Mouse (Mus musculus): ENCODE results near the gene Zfp626. TPM values are rescaled to one million over a fixed set of nuclear protein-coding genes. Genes with fewer than 3 reads are reported as not detected.
A peak's percentile ranks its signal among the peaks of the same experiment; 100 is the strongest.
"Not testable (repeated sequence)": the region's sequence is repeated elsewhere in the genome, so short reads cannot be mapped to it uniquely, and the experiment has no call there.

The Zfp626 gene
- total RNA-seq, 2 experiments from 2014 or later: 5.7 to 6.4 TPM

GRCm38 (mm10) chr7:27860396-27861235 lies 53.6 kb downstream of the Zfp626 start:
- peak; percentile 77 for DNase-seq

GRCm38 (mm10) chr7:27862578-27862977 lies 55.6 kb downstream of the Zfp626 start:
- not testable (repeated sequence) for DNase-seq

Other genes starting within 250 kb of the Zfp626 start
- gene Akt2, start 215.6 kb upstream of the Zfp626 start, total RNA-seq (2021): 100 to 1,000 TPM; 158 to 164 TPM
- not detected for gene Ttc9b, start 153.3 kb upstream of the Zfp626 start, total RNA-seq (2021)
- 10 to 100 TPM; 16.7 TPM for gene Map3k10, start 132.6 kb upstream of the Zfp626 start, total RNA-seq (2021)
- gene Zfp607b, start 117.9 kb upstream of the Zfp626 start, total RNA-seq (2021): under 1 TPM; 0.70 to 0.81 TPM
- gene Zfp60, start 75.8 kb upstream of the Zfp626 start, total RNA-seq (2021): 10 to 100 TPM in 1 of 2 experiments, 1 to 10 TPM in 1; 9.1 to 11.5 TPM
- 1 to 10 TPM; 2.3 to 3.0 TPM for gene Zfp59, start 31.4 kb downstream of the Zfp626 start, total RNA-seq (2021)
- gene Zfp607a, start 50.3 kb downstream of the Zfp626 start, total RNA-seq (2021): 1 to 10 TPM; 2.8 to 3.6 TPM
- gene Zfp974, start 122.3 kb downstream of the Zfp626 start, total RNA-seq (2021): 1 to 10 TPM; 6.9 to 7.7 TPM
- 1 to 10 TPM; 7.4 to 8.7 TPM for gene Zfp780b, start 172.0 kb downstream of the Zfp626 start, total RNA-seq (2021)
- 1 to 10 TPM; 2.1 to 2.6 TPM for gene Zfp850, start 206.9 kb downstream of the Zfp626 start, total RNA-seq (2021)
- 100 to 1,000 TPM; 134 to 137 TPM for gene Psmc4, start 242.9 kb downstream of the Zfp626 start, total RNA-seq (2021)

Data from heart, postnatal 4 days (tissue).